Comparison of ENCODE assay signal across 43 mouse cellular contexts in the genomic region with DNA sequence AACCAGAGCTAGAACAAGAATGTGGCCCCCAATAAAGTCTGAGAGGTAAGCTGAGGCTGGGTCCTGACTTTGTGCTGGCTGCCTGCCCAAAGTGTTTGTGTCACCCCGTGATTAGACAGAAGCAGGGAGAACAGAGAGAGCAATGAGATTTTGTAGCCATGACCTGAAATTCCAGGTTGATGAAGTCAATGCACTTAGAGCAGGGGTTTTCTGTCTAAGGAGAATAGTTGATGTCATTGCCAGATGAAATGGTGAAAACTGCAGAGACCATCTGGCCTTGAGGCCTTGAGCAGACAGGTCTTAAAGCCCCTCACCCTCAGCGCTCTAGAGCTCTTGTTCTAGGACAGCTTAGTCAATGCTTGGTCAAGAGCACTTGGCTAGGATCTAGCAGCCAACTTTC. TPM values are rescaled to one million over a fixed set of nuclear protein-coding genes. Genes with fewer than 3 reads are reported as not detected.
"Had no signal": no experiment of that assay in that cellular context is flagged by ENCODE, and none has a peak within 500 bp of the region (broad histone marks: within the 10 kb centered on the region; RNA-seq: fewer than 3 reads in every experiment).

No protein-coding gene starts in this region.

- DNase-seq: gastrocnemius, adult 2 months; gastrocnemius, postnatal 10 days; gastrocnemius, postnatal 36 days; heart, adult 2 months; heart, postnatal 14 days; heart, postnatal 36 days; kidney, adult 11 months; kidney, adult 2 months; kidney, adult 9 months; kidney, postnatal 14 days; kidney, postnatal 36 days; layer of hippocampus, adult 9-11 months; layer of hippocampus, postnatal 36 days; left cerebral cortex, postnatal 4 days had no signal

RNA-seq across cellular contexts. Expression of a gene that starts 21.1 kb away (rescaled TPM):
- total RNA-seq: gastrocnemius, adult 2 months; gastrocnemius, postnatal 10 days; gastrocnemius, postnatal 36 days; heart, adult 2 months; heart, postnatal 14 days; heart, postnatal 36 days; hematopoietic stem cell, adult 5-6 weeks; hindbrain, postnatal 0 days; layer of hippocampus, adult 18-20 months; layer of hippocampus, postnatal 14 days; layer of hippocampus, postnatal 36 days; left cerebral cortex, adult 18-20 months; left cerebral cortex, adult 8-10 months; left cerebral cortex, postnatal 25 days; left cerebral cortex, postnatal 4 days; liver, adult 2 months had no signal
- polyA plus RNA-seq: gonadal fat pad, adult 2 months; heart, adult 2 months; hindbrain, embryonic 11.5 days; hindbrain, embryonic 13.5 days; hindbrain, embryonic 15.5 days; hindbrain, postnatal 0 days; intestine, embryonic 14.5 days; intestine, embryonic 16.5 days; kidney, adult 2 months; kidney, embryonic 15.5 days; kidney, postnatal 0 days; large intestine, adult 2 months; limb, embryonic 11.5 days; limb, embryonic 13.5 days; limb, embryonic 15.5 days; liver, adult 2 months; liver, embryonic 12.5 days; liver, embryonic 14.5 days; liver, embryonic 16.5 days had no signal

RNA-seq across cellular contexts. Expression of a gene that starts 36.6 kb away (rescaled TPM):
- total RNA-seq: gastrocnemius, adult 2 months; gastrocnemius, postnatal 10 days; gastrocnemius, postnatal 36 days; heart, adult 2 months; heart, postnatal 14 days; heart, postnatal 36 days; hematopoietic stem cell, adult 5-6 weeks; hindbrain, postnatal 0 days; layer of hippocampus, adult 18-20 months; layer of hippocampus, adult 8-10 months; layer of hippocampus, postnatal 14 days; layer of hippocampus, postnatal 36 days; left cerebral cortex, adult 18-20 months; left cerebral cortex, adult 8-10 months; left cerebral cortex, postnatal 10 days; left cerebral cortex, postnatal 25 days; left cerebral cortex, postnatal 4 days; liver, adult 2 months had no signal
- polyA plus RNA-seq: gonadal fat pad, adult 2 months; heart, adult 2 months; heart, embryonic 11.5 days; heart, embryonic 13.5 days; heart, embryonic 15.5 days; heart, postnatal 0 days; hindbrain, embryonic 11.5 days; hindbrain, embryonic 13.5 days; hindbrain, embryonic 15.5 days; hindbrain, postnatal 0 days; intestine, embryonic 14.5 days; intestine, embryonic 16.5 days; kidney, adult 2 months; kidney, embryonic 15.5 days; large intestine, adult 2 months; limb, embryonic 11.5 days; limb, embryonic 15.5 days; liver, adult 2 months; liver, embryonic 12.5 days; liver, embryonic 14.5 days; liver, embryonic 16.5 days had no signal
